ENCODE assay signal across 7 mouse cellular contexts in the genomic region with DNA sequence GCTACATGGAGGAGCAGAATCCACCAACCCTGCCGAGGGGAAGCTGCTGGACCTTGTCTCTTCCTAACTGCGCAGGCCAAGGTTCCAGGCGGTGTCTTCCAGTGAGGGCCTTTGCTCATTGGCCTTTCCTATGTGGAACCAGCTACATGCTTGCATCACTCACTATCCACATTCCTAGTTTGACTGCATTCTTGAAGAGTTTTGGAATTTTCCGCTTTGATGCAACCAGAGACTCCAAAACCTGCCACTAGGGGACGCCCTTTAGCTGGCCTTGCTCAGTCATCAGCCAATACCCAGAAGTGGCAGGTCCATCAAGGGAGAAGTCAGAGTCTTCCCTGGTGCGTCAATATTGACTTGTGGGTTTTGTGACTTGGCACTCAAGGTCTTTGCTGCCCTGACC.
DNase-seq lines count a peak whose midpoint lies in the region; ATAC-seq lines count a peak whose summit lies in the region.

No protein-coding gene starts in this region.

- no peaks in the 10 kb centered on the region for H3K36me3 ChIP-seq in forebrain, embryonic 15.5 days

- H3K9me3 ChIP-seq in forebrain, embryonic 15.5 days = no peaks in the 10 kb centered on the region

- H3K4me2 ChIP-seq in forebrain, embryonic 15.5 days (replicated peaks) = no peak overlapping the region

- peak; percentile 31 for DNase-seq in MN1 (ENCODE audit: low spot score)
- peak; percentile 64 for DNase-seq in c-Kit-positive CD71-negative TER-119-negative erythroid progenitor cells, embryonic 14.5 days (ENCODE audit: low read depth)
- DNase-seq in induced T-regulatory cell, adult 2 months (ENCODE audit: low read depth) = peak; percentile 71
- DNase-seq in left cerebral cortex, adult 18-20 months (ENCODE audit: low spot score in 2 of 2) = peak; percentile 87 to 93
- peak; percentile 90 for DNase-seq in mesoderm, embryonic 11.5 days (ENCODE audit: low read depth, low spot score)
- peak; percentile 20 to 62 for DNase-seq in spleen, postnatal 14 days (ENCODE audit: low spot score in 2 of 2)

- no peak overlapping the region for H3K27ac ChIP-seq in forebrain, embryonic 15.5 days (replicated peaks)

- no peak overlapping the region for H3K4me3 ChIP-seq in forebrain, embryonic 15.5 days

- no peaks in the 10 kb centered on the region for H3K27me3 ChIP-seq in forebrain, embryonic 15.5 days

- ATAC-seq in forebrain, embryonic 15.5 days (replicated peaks) = 0 out of 2 replicates have a peak, but pooled peaks have one; percentile 41

- no peak overlapping the region for H3K9ac ChIP-seq in forebrain, embryonic 15.5 days (replicated peaks)

- no peaks in the 10 kb centered on the region for H3K4me1 ChIP-seq in forebrain, embryonic 15.5 days

- WGBS in forebrain, embryonic 15.5 days = 21% methylated on average over 6 of the region's 6 CpGs

Comparison
In these comparisons a context has a peak if more than half of its experiments do, and no peak if none do; other contexts are left out.
1. DNase-seq: peak in every context shown above with its lines; median percentile 90 in left cerebral cortex, adult 18-20 months; 90 in mesoderm, embryonic 11.5 days; 71 in induced T-regulatory cell, adult 2 months; 64 in c-Kit-positive CD71-negative TER-119-negative erythroid progenitor cells, embryonic 14.5 days; 41 in spleen, postnatal 14 days; 31 in MN1.